In the genomic region with DNA sequence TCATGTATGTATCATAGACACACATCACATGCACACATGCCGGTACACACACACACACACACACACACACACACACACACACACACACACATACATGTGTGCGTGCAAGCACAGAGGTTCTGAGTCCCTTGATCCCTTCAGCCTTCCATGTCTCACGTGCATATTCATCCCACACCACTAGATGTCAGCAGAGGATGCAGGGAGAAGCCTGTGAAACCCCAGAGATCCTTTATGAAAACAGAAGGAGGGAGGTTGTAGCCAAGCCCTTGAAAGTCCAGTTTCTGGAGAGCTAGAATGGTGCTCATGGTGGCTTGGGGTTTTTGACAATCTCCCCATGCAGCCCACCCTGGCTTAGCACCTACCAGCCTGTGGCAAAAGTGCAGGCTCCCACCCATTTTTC, we compare ENCODE assay signal across 7 mouse cellular contexts.
A peak's percentile ranks its signal among the peaks of the same experiment; 100 is the strongest.
DNase-seq lines count a peak whose midpoint lies in the region; ATAC-seq lines count a peak whose summit lies in the region.
"Not testable (repeated sequence)": the region's sequence is repeated elsewhere in the genome, so short reads cannot be mapped to it uniquely, and the experiment has no call there.

No protein-coding gene starts in this region.

- not testable (repeated sequence) for H3K4me2 ChIP-seq in intestine, embryonic 16.5 days (ENCODE audit: low read depth, low read length); midbrain, embryonic 13.5 days (replicated peaks)

- peak; percentile 85 for DNase-seq in adrenal gland, adult 2 months
- DNase-seq in embryo, embryonic 11 days, result peak; percentile 48
- peak; percentile 49 for DNase-seq in gastrocnemius, postnatal 25 days
- DNase-seq in left cerebral cortex, postnatal 10 days (ENCODE audit: extremely low spot score in 1 of 2, low spot score in 2 of 2), result peak; percentile 71 to 83
- peak; percentile 30 for DNase-seq in skeletal muscle tissue, adult 2 months (ENCODE audit: low read depth, low spot score)

- not testable (repeated sequence) for H3K9ac ChIP-seq in intestine, embryonic 16.5 days (ENCODE audit: low read depth, low read length); midbrain, embryonic 13.5 days (replicated peaks)

- H3K4me3 ChIP-seq in intestine, embryonic 16.5 days (ENCODE audit: low read length); midbrain, embryonic 13.5 days (replicated peaks): not testable (repeated sequence)

- intact Hi-C loops in left cerebral cortex, postnatal 10 days (cut with DNase I), result not testable (repeated sequence)

- H3K27me3 ChIP-seq in intestine, embryonic 16.5 days (replicated peaks; ENCODE audit: control insufficient read depth, insufficient read depth, low read length); midbrain, embryonic 13.5 days: not testable (repeated sequence)

- peak; percentile 36 for ATAC-seq in intestine, embryonic 16.5 days
- ATAC-seq in midbrain, embryonic 13.5 days, result peak; percentile 53

- WGBS in intestine, embryonic 16.5 days, result 34% methylated on average over 3 of the region's 3 CpGs
- 24% methylated on average over 3 of the region's 3 CpGs for WGBS in midbrain, embryonic 13.5 days

- not testable (repeated sequence) for H3K36me3 ChIP-seq in intestine, embryonic 16.5 days (ENCODE audit: control insufficient read depth, insufficient read depth, low read length); midbrain, embryonic 13.5 days

- not testable (repeated sequence) for H3K9me3 ChIP-seq in intestine, embryonic 16.5 days (ENCODE audit: control insufficient read depth, low read length); midbrain, embryonic 13.5 days

- not testable (repeated sequence) for H3K27ac ChIP-seq in intestine, embryonic 16.5 days (ENCODE audit: low read length); midbrain, embryonic 13.5 days

- not testable (repeated sequence) for H3K4me1 ChIP-seq in intestine, embryonic 16.5 days (ENCODE audit: control insufficient read depth, insufficient read depth, low read length); midbrain, embryonic 13.5 days (replicated peaks)

Comparison
In these comparisons a context has a peak if more than half of its experiments do, and no peak if none do; other contexts are left out.
1. DNase-seq: peak in every context shown above with its lines; median percentile 85 in adrenal gland, adult 2 months; 77 in left cerebral cortex, postnatal 10 days; 49 in gastrocnemius, postnatal 25 days; 48 in embryo, embryonic 11 days; 30 in skeletal muscle tissue, adult 2 months.